Mouse (Mus musculus): ENCODE measurements at regions not wholly inside any gene's neighbourhood (a gene's known extent, or its start where the extent isn't known, plus 50 kb on each side); places are given as distances from the start of the nearest gene placed in this dataset.

- no peak for ATAC-seq (replicated peaks; ENCODE audit: poor library complexity)
Measured at GRCm38 (mm10) chr7:124455659-124456058, 473.0 kb downstream of the Hs3st4 start.

- ATAC-seq (replicated peaks; ENCODE audit: poor library complexity) = no peak
Measured at GRCm38 (mm10) chr7:124487326-124487725, 504.7 kb downstream of the Hs3st4 start.

GRCm38 (mm10) chr7:124491109-124491793, 508.6 kb downstream of the Hs3st4 start:
- no peak for ATAC-seq (replicated peaks; ENCODE audit: poor library complexity)

- ATAC-seq (replicated peaks; ENCODE audit: poor library complexity) = no peak
Measured at GRCm38 (mm10) chr7:124491851-124492390, 509.3 kb downstream of the Hs3st4 start.

GRCm38 (mm10) chr7:124500636-124501035, 518.0 kb downstream of the Hs3st4 start:
- ATAC-seq (replicated peaks; ENCODE audit: poor library complexity) = no peak

GRCm38 (mm10) chr7:124502760-124503159, 520.1 kb downstream of the Hs3st4 start:
- no peak for ATAC-seq (replicated peaks; ENCODE audit: poor library complexity)

GRCm38 (mm10) chr7:124549038-124549437, 566.4 kb downstream of the Hs3st4 start:
- ATAC-seq (replicated peaks; ENCODE audit: poor library complexity) = no peak

- no peak for ATAC-seq (replicated peaks; ENCODE audit: poor library complexity)
Measured at GRCm38 (mm10) chr7:124557213-124557612, 574.5 kb downstream of the Hs3st4 start.

GRCm38 (mm10) chr7:124570804-124571203, 588.1 kb downstream of the Hs3st4 start:
- ATAC-seq (replicated peaks; ENCODE audit: poor library complexity) = no peak

- no peak for ATAC-seq (replicated peaks; ENCODE audit: poor library complexity)
Measured at GRCm38 (mm10) chr7:124573666-124574065, 591.0 kb downstream of the Hs3st4 start.

GRCm38 (mm10) chr7:124581342-124581741, 598.7 kb downstream of the Hs3st4 start:
- no peak for ATAC-seq (replicated peaks; ENCODE audit: poor library complexity)

GRCm38 (mm10) chr7:124585296-124585695, 602.6 kb downstream of the Hs3st4 start:
- ATAC-seq (replicated peaks; ENCODE audit: poor library complexity) = no peak

- no peak for ATAC-seq (replicated peaks; ENCODE audit: poor library complexity)
Measured at GRCm38 (mm10) chr7:124591369-124591768, 608.7 kb downstream of the Hs3st4 start.

- ATAC-seq (replicated peaks; ENCODE audit: poor library complexity) = no peak
Measured at GRCm38 (mm10) chr7:124593462-124593861, 610.8 kb downstream of the Hs3st4 start.

- ATAC-seq (replicated peaks; ENCODE audit: poor library complexity) = no peak
Measured at GRCm38 (mm10) chr7:124600767-124601166, 618.1 kb downstream of the Hs3st4 start.

- no peak for ATAC-seq (replicated peaks; ENCODE audit: poor library complexity)
Measured at GRCm38 (mm10) chr7:124604581-124604980, 621.9 kb downstream of the Hs3st4 start.

- no peak for ATAC-seq (replicated peaks; ENCODE audit: poor library complexity)
Measured at GRCm38 (mm10) chr7:124605978-124606377, 623.3 kb downstream of the Hs3st4 start.

- ATAC-seq (replicated peaks; ENCODE audit: poor library complexity) = no peak
Measured at GRCm38 (mm10) chr7:124607061-124607460, 624.4 kb downstream of the Hs3st4 start.

- no peak for ATAC-seq (replicated peaks; ENCODE audit: poor library complexity)
Measured at GRCm38 (mm10) chr7:124610437-124610836, 627.8 kb downstream of the Hs3st4 start.

- no peak for ATAC-seq (replicated peaks; ENCODE audit: poor library complexity)
Measured at GRCm38 (mm10) chr7:124647131-124647530, 664.5 kb downstream of the Hs3st4 start.

- no peak for ATAC-seq (replicated peaks; ENCODE audit: poor library complexity)
Measured at GRCm38 (mm10) chr7:124667180-124667968, 684.7 kb downstream of the Hs3st4 start.

- no peak for ATAC-seq (replicated peaks; ENCODE audit: poor library complexity)
Measured at GRCm38 (mm10) chr7:124668058-124668457, 685.4 kb downstream of the Hs3st4 start.

All from megakaryocyte progenitor cell, adult 5-6 weeks (primary cell).